Mouse (Mus musculus): ENCODE data around the gene Fgd3. TPM values are rescaled to one million over a fixed set of nuclear protein-coding genes. Genes with fewer than 3 reads are reported as not detected.

Fgd3 gene
- total and polyA plus RNA-seq, 3 experiments, result 8.7 to 16.1 (median 14.5) TPM

DNA sequence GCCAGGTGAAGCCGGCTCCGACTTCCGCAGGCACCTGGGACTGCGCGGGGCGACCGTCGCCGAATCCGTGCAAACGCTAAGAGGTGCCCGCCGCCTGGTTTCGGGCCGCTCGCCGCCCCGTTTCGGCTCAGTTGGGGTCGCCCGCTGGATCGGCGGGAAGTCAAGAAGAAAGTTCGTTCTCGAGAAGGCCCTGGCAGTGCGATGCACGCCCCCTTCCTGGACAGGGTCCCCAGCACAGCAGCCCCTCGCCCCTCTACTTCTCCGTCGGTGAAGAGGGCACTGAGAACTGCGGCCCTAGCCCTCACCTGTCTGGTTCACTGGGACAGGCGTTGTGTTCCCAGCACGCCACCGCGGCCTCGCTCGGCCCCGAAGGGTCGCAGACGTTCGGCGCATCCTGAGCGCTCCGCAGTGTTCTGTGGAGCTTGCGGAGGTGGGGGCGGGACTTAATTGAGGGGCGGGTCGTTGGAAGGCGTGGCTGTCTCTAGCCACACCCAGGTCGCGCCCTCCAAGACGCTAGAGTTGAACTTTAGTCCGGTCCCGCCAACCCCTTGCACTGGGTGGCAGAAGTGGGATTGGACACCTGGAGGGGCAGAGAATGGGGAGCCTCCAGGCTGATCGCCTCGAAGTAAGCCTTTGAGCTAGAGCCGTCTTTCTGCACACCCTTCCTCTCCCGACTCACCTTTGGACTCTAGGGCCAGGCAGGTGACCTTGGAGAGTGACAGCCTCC is 72.2 kb downstream of the Fgd3 start:
- peaks cover 34 to 58% of the 10 kb centered on the region in 2 experiments for H3K4me1 ChIP-seq (ENCODE audit: control insufficient read depth in 1 of 2, insufficient read depth in 2 of 2)

DNA sequence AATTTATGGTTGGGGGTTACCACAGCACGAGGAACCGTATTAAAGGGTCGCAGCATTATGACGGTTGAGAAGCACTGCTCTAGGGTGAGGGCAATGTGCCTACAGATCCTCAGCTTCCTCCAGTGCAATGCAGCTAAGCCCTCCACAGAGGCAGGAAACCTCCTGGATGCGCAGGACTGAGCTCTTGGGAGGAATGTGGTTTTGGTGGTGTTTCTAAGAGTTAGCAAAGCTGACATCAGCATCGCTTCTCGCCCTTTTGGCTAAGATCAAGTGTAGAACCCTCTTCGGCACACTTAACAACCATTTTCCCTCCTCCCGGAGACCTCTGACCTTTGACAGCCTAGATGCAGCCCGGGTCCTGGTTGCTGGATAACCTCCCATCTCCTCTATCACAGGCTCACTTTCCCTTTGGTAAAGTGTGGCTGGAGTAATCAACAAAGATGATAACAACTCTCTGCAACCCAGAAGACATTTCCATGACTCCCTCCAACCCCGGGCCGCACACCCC is 72.8 kb downstream of the Fgd3 start:
- peaks cover 36 to 56% of the 10 kb centered on the region in 2 experiments for H3K4me1 ChIP-seq (ENCODE audit: control insufficient read depth in 1 of 2, insufficient read depth in 2 of 2)
- in situ Hi-C loops (cut with MboI; ENCODE audit: low pct_ligation_motif_present, low pct_unique_long_range_greater_than_20kb, low sequenced_read_pairs), result no loop called here
- peak overlapping the region; percentile 74; the same call in 1 of the 2 replicates for H3K4me2 ChIP-seq (ENCODE audit: insufficient read depth, low read depth, poor library complexity, severe bottlenecking)
- peaks cover 15% of the 10 kb centered on the region for H3K9me3 ChIP-seq (replicated peaks; ENCODE audit: low read length)
- H3K27ac ChIP-seq (ENCODE audit: insufficient read depth, low read depth), result no peak overlapping the region
- no peaks in the 10 kb centered on the region for H3K79me2 ChIP-seq (replicated peaks; ENCODE audit: control insufficient read depth, extremely low read depth, insufficient read depth, poor library complexity, severe bottlenecking)
- peak overlapping the region in 1 of 3 experiments; percentile 65 for H3K4me3 ChIP-seq (replicated peaks in 1 of 3; ENCODE audit: low read depth in 2 of 3, low read length in 2 of 3, poor library complexity in 1 of 3)
- H3K27me3 ChIP-seq (replicated peaks), result no peaks in the 10 kb centered on the region
- dilution Hi-C loops (cut with MboI; ENCODE audit: extremely low pct_ligation_motif_present, extremely low pct_unique_long_range_greater_than_20kb, low sequenced_read_pairs), result no loop called here
- no peaks in the 10 kb centered on the region for H3K36me3 ChIP-seq (replicated peaks in 1 of 2; ENCODE audit: control insufficient read depth in 1 of 2, insufficient read depth in 1 of 2, low read length in 1 of 2)
- no peak overlapping the region for H3K9ac ChIP-seq (ENCODE audit: insufficient read depth, low read depth)
- TF ChIP-seq ZNF384 (IDR thresholded peaks at IDR 0.05; ENCODE audit: low read depth, low read length), result no peak
- TF ChIP-seq PAX5 (IDR thresholded peaks at IDR 0.05; ENCODE audit: low read length), result no peak
- TF ChIP-seq ZC3H11A (IDR thresholded peaks at IDR 0.05; ENCODE audit: low read depth, low read length), result no peak
- TF ChIP-seq MEF2A (IDR thresholded peaks at IDR 0.05; ENCODE audit: borderline replicate concordance, low read depth, low read length), result no peak
- TF ChIP-seq USF1 (IDR thresholded peaks at IDR 0.05; ENCODE audit: low read depth, low read length), result no peak
- TF ChIP-seq RAD21 (IDR thresholded peaks at IDR 0.05; ENCODE audit: low read depth, low read length), result no peak
- no peak for TF ChIP-seq IRF4 (IDR thresholded peaks at IDR 0.05; ENCODE audit: low read depth, low read length)
- TF ChIP-seq ELF1 (IDR thresholded peaks at IDR 0.05; ENCODE audit: low read depth, low read length), result no peak
- no peak for TF ChIP-seq SMC3 (IDR thresholded peaks at IDR 0.05; ENCODE audit: low read depth, low read length)
- TF ChIP-seq GABPA (IDR thresholded peaks at IDR 0.05; ENCODE audit: insufficient replicate concordance, low read depth, low read length), result no peak
- TF ChIP-seq NELFE (IDR thresholded peaks at IDR 0.05; ENCODE audit: low read depth, low read length), result no peak
- no peak for TF ChIP-seq HCFC1 (IDR thresholded peaks at IDR 0.05; ENCODE audit: low read depth, low read length)
- no peak for DNase-seq (ENCODE audit: extremely low read depth)

More for the DNA sequence above, 72.2 kb downstream of the Fgd3 start:
- dilution Hi-C loops (cut with MboI; ENCODE audit: extremely low pct_ligation_motif_present, extremely low pct_unique_long_range_greater_than_20kb, low sequenced_read_pairs) (no loop called here), in situ Hi-C loops (cut with MboI; ENCODE audit: low pct_ligation_motif_present, low pct_unique_long_range_greater_than_20kb, low sequenced_read_pairs) (no loop called here)
- H3K4me3 ChIP-seq (replicated peaks in 1 of 3; ENCODE audit: low read depth in 2 of 3, low read length in 2 of 3, poor library complexity in 1 of 3), result peak overlapping the region in 2 of 3 experiments; percentile 41 to 65
- H3K4me2 ChIP-seq (ENCODE audit: insufficient read depth, low read depth, poor library complexity, severe bottlenecking), result peak overlapping the region; percentile 74
- H3K27ac ChIP-seq (ENCODE audit: insufficient read depth, low read depth), result no peak overlapping the region
- H3K36me3 ChIP-seq (replicated peaks in 1 of 2; ENCODE audit: control insufficient read depth in 1 of 2, insufficient read depth in 1 of 2, low read length in 1 of 2), result no peaks in the 10 kb centered on the region
- no peak overlapping the region for H3K9ac ChIP-seq (ENCODE audit: insufficient read depth, low read depth)
- H3K27me3 ChIP-seq (replicated peaks), result no peaks in the 10 kb centered on the region
- H3K79me2 ChIP-seq (replicated peaks; ENCODE audit: control insufficient read depth, extremely low read depth, insufficient read depth, poor library complexity, severe bottlenecking), result no peaks in the 10 kb centered on the region
- TF ChIP-seq UBTF (IDR thresholded peaks at IDR 0.05; ENCODE audit: low read depth, low read length), result no peak
- no peak for TF ChIP-seq MAX (IDR thresholded peaks at IDR 0.05; ENCODE audit: low read length)
- TF ChIP-seq MXI1 (IDR thresholded peaks at IDR 0.05; ENCODE audit: low read depth, low read length), result no peak
- no peak for TF ChIP-seq MAZ (IDR thresholded peaks at IDR 0.05; ENCODE audit: low read depth, low read length)
- no peak for TF ChIP-seq POLR2A (IDR thresholded peaks at IDR 0.05; ENCODE audit: low read depth, low read length)
- no peak for TF ChIP-seq PAX5 (IDR thresholded peaks at IDR 0.05; ENCODE audit: low read length)
- no peak for TF ChIP-seq TCF12 (IDR thresholded peaks at IDR 0.05; ENCODE audit: low read depth, low read length)
- H3K9me3 ChIP-seq (replicated peaks; ENCODE audit: low read length), result peaks cover 15% of the 10 kb centered on the region
- DNase-seq (ENCODE audit: extremely low read depth), result no peak
